Mouse (Mus musculus) skeletal muscle tissue, adult 2 months (tissue): Measurements from ENCODE around the gene Cacna1a.

Source experiments
- DNase-seq: peaks from one replicate; pipeline ENCODE4 v3.0.0-alpha.2; 2012; ENCODE audit warnings: low read depth, low spot score

Gene Cacna1a

DNA sequence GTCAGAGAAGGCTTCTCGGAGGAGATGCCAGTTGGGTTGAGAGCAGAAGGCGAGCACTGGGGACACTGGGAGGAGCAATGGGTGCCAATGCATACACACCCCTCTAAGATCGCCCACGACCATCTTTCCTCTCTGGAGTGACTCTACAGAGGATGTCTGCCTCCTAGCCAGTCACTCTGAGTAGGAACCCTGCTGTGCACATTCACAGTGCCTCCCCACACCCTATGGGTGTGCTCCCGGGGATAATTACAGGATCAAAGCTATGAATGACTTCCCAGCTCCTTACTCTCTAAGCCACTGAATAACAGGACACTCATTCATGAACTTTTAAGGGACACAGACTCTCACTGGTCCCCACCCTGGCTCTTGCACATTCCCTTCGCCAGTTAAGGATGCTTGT lies 151.1 kb downstream of the Cacna1a start:
- DNase-seq = no peak

DNA sequence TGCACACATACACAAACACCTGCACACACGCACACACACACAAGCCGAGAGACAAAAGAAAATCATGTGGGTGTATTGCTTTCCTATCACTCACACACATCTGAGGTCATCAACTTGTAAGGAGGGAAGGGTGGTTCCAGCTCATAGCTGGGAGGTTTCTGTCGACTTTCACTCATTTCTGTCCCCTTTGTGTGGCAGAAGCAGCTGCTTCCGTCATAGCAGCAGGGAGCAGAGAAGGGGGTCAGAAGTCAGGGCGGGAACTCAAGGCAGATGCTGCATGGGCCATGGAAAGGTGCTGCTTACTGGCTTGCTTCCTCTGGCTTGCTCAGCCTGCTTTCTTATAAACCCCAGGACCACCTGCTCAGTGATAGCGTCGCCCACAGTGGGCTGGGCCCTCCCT lies 154.2 kb downstream of the Cacna1a start:
- DNase-seq = no peak

GRCm38 (mm10) chr8:84545522-84545921 lies 157.3 kb downstream of the Cacna1a start:
- DNase-seq = no peak

GRCm38 (mm10) chr8:84552457-84552856 lies 164.2 kb downstream of the Cacna1a start:
- no peak for DNase-seq

- no peak for DNase-seq
These were observed 164.9 kb downstream of the Cacna1a start for GRCm38 (mm10) chr8:84553106-84553505.

DNA sequence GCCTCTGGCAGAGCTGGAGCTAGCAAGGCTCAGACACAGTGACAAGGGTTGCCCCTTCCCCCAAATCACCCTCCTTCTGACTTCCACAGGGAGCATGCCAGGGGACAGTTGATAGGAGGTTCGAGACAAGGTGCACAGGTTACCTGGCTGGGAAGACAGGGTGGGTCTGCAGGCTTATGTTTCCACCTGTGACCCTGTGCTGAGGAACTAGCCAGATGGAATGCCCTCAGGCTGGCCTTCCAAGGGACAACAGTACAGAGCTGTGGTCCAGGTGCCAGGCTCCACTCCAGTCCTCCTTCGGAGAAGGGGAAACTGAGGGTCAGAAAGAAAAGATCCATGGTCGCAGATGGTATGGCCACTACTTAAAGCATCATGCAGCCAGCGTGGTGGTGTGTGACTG lies 165.4 kb downstream of the Cacna1a start:
- no peak for DNase-seq

GRCm38 (mm10) chr8:84554301-84555027 lies 166.2 kb downstream of the Cacna1a start:
- DNase-seq = peak; percentile 13

DNA sequence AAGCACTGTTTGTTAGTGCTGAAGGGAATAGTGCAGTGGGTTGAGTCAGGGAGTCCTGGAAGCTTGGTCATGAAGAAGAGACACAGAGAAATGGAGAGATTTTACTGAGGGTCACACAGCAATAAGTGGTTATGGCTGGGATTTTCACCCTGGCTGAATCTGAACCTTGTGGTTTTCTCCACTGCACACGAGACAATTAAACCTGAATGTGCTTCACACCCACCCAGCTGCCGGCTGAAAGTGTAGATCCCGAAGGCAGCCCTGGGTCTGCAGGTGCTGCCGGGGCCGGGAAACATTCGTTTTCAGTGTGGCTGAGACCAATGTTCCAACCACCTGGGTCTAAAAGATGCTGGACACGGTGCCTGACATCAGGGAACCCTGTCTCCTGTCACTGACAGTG lies 167.0 kb downstream of the Cacna1a start:
- no peak for DNase-seq

DNA sequence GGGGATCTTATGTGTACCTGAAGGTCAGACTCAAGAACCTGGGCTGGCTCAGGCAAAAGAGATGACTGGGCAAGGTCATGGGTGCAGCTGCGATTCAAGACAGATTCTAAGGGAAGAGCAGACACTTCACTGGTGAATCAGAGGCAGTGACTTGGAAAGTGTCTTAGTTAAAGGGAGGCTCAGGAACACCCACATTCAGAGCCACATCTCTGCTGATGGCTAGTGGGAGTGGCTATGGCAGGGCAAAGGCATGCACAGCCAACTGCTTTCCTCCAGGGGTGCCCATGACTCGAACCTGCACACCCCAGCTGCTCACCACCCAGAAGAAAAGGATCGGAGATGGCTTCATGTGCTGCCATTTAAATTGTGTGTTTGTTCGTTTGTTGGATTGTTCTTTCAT lies 169.7 kb downstream of the Cacna1a start:
- DNase-seq = no peak

- no peak for DNase-seq
These were observed 170.9 kb downstream of the Cacna1a start for GRCm38 (mm10) chr8:84559121-84559604.

- no peak for DNase-seq
These were observed 173.5 kb downstream of the Cacna1a start for GRCm38 (mm10) chr8:84561698-84562097.

DNA sequence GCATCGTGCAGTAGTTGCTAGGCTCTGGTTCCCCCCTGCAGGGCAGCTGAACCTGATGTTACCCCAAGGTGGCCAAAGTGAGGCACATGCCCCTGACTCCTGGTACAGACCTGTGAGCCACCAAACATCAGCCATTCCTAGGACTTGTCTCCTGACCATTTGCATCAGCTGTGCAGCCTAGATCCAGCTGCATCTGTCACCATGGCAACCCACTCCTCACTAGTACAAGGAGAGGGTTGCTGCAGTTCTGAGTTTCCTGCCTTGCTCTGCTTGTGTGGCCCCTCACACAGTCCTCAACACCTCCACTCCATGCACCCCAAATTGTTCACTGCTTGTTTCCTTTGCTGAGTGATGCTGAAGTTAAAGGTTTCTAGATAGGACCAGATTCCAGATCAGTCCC lies 175.8 kb downstream of the Cacna1a start:
- no peak for DNase-seq

GRCm38 (mm10) chr8:84565577-84566360 lies 177.5 kb downstream of the Cacna1a start:
- DNase-seq = no peak

- no peak for DNase-seq
These were observed 178.7 kb downstream of the Cacna1a start for GRCm38 (mm10) chr8:84566816-84567413.

DNA sequence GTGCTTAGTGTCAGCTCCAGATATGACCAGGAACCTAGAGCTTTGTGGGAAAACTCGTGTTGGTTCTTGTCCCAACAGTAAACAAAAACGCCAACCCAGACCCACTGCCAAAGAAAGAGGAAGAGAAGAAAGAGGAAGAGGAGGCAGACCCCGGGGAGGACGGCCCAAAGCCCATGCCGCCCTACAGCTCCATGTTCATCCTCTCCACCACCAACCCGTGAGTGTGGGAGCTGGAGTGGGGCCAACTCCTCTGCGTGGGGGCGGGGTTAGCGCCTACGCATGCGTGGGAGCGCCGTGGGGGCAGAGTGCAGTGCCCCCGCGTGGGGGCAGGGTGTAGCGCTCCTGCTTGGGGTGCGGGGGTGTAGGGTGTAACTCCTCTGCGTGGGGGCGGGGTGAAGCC lies 179.3 kb downstream of the Cacna1a start:
- DNase-seq = no peak

DNA sequence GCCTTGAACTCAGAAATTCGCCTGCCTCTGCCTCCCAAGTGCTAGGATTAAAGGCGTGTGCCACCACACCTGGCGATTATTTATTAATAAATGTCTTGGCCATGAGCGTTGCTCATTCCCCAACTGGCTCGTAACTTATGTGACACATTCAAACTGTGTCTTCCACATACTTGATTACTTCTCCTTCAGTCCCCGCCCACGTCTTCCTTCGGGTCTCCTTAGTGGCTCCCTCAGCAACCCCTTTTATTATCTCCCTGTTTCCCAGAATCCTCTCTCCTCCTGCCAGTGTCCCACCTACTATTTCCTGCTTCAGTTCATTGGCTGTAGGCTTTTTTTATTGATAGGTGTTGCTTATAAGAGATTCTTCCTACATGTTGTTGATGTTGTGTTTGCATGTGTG lies 180.5 kb downstream of the Cacna1a start:
- DNase-seq = no peak

DNA sequence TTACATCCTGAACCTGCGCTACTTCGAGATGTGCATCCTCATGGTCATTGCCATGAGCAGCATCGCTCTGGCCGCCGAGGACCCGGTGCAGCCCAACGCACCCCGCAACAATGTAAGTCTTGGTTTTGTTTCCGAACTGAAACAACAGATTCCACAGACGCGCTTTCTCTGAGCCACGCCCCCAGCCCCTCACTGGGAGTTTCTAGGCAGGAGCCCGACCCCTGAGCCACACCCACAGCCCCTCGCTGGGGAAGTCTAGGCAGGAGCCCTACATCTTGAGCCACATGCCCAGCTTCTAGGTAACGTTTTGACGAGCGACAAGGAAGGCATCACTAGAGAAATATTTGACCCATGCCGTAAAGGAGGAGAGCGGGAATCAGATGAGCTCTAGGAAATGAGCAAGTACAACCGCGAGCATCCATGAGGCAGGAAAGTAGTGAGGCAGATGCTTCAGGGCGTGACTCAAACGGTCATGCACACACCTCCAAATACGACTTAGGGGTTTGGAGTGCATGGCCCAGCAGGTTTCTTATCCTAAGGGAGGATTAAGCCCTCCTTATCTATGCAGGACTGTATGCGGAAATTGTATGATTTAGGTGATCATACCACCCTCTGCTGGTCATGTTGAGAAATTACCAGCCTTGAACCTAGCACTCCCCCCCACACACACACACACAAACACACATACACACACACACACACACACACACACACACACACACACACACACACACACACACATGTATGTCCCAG lies 181.9 kb downstream of the Cacna1a start:
- no peak for DNase-seq

DNA sequence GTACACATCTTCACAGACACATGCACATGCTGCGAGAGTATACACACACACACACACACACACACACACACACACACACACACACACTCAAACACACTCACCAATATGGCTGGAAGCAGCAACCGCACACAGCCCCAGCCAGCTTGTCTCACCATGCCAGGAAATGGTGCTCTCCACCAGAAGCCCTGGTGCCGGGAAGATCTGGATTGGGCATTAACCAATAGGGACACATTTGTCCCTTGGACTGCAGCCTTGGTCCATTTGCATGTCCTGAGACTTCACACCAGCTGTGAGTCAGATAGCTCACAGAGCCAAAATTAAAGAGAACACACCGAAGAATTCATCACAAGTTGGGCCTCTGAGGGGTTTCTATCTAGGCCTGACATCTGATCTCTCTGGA lies 189.2 kb downstream of the Cacna1a start:
- DNase-seq = no peak

DNA sequence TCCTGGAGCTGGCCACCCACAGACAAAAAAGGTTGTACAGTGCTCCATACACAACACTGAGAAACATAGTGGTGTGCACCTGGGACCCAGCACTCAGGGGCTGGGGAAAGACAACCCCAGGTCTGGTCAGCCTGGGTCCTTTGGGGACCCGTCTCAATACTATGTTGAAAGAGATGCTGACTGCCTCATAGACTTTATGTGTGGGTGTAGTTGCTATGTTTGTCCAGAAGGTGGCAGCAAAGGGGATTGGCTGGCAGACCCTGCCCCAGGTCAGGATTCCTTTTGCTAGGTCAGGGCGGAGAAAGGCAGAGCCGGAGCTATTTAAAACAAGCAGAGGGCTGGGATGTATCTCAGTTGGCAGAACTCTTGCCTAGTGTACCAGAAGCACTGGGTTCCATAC lies 191.4 kb downstream of the Cacna1a start:
- DNase-seq = peak; percentile 43

GRCm38 (mm10) chr8:84585311-84585710 lies 197.1 kb downstream of the Cacna1a start:
- DNase-seq = no peak

DNA sequence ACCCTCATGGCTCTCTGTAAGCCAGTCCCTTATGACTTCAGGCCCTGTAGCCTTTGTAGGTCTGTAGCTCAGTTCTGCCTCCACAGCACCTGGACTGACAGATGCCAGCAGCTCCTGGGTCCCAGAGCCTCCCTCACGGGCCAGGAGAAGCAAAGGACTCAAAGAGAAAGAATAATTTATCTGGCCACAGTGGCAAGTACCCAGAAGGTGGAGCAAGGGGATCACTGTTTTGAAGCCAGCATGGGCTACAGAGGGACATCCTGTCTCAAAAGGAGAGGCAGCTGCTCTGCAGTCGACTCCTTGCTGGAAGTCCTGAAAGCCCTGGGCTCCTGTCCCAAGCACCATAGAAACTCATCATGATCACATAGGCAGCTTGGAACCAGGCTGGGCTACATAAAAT lies 198.0 kb downstream of the Cacna1a start:
- DNase-seq = no peak

- DNase-seq = no peak
These were observed 200.3 kb downstream of the Cacna1a start for GRCm38 (mm10) chr8:84588498-84588897.
